ENCODE assay signal across 20 mouse cellular contexts in genomic region chr10:59798371-59798770, GRCm38 (mm10).
DNase-seq lines count a peak whose midpoint lies in the region; ATAC-seq lines count a peak whose summit lies in the region.
"Had no signal": no experiment of that assay in that cellular context is flagged by ENCODE, and none has a peak within 500 bp of the region (broad histone marks: within the 10 kb centered on the region; RNA-seq: fewer than 3 reads in every experiment).

No protein-coding gene starts in this region.

- 0 out of 2 replicates have a peak, but pooled peaks cover 6% of the 10 kb centered on the region for H3K36me3 ChIP-seq in hindbrain, embryonic 10.5 days
- H3K36me3 ChIP-seq in hindbrain, embryonic 11.5 days (ENCODE audit: control insufficient read depth, insufficient read depth, low read length) = no peaks in the 10 kb centered on the region
- H3K36me3 ChIP-seq in kidney, embryonic 16.5 days (ENCODE audit: insufficient read depth, low read length) = 0 out of 2 replicates have a peak, but pooled peaks cover 5% of the 10 kb centered on the region
- H3K36me3 ChIP-seq in liver, embryonic 16.5 days (ENCODE audit: control insufficient read depth, insufficient read depth) = peaks cover 4% of the 10 kb centered on the region; the same call in 1 of the 2 replicates
- H3K36me3 ChIP-seq: forebrain, embryonic 15.5 days had no signal

- no peak overlapping the region for H3K4me2 ChIP-seq in hindbrain, embryonic 11.5 days (replicated peaks; ENCODE audit: low read depth, low read length)
- H3K4me2 ChIP-seq in kidney, embryonic 16.5 days (replicated peaks; ENCODE audit: low read depth, low read length) = no peak overlapping the region
- no peak overlapping the region for H3K4me2 ChIP-seq in liver, embryonic 16.5 days (ENCODE audit: low read depth, low read length)
- H3K4me2 ChIP-seq: embryonic facial prominence, embryonic 15.5 days; forebrain, embryonic 15.5 days had no signal

- H3K9ac ChIP-seq in hindbrain, embryonic 11.5 days (ENCODE audit: low read depth, low read length) = no peak overlapping the region
- no peak overlapping the region for H3K9ac ChIP-seq in kidney, embryonic 16.5 days (replicated peaks; ENCODE audit: low read length)
- H3K9ac ChIP-seq in liver, embryonic 16.5 days (ENCODE audit: low read depth, low read length) = no peak overlapping the region
- H3K9ac ChIP-seq: embryonic facial prominence, embryonic 15.5 days; forebrain, embryonic 15.5 days had no signal

- no peak for DNase-seq in hindbrain, embryonic 10.5 days (ENCODE audit: low spot score)
- no peak for DNase-seq in hindbrain, embryonic 11.5 days (ENCODE audit: low spot score)
- peak; percentile 66 for DNase-seq in kidney, adult 9 months
- no peak for DNase-seq in liver
- DNase-seq: adrenal gland, postnatal 10 days; cerebellum, adult 11 months; cerebellum, adult 8-10 months; cerebellum, postnatal 14 days; embryo, embryonic 11 days; gastrocnemius, postnatal 10 days; heart, adult 18-20 months; heart, postnatal 10 days; heart, postnatal 4 days had no signal

- no peak for ATAC-seq in hindbrain, embryonic 11.5 days (ENCODE audit: low FRiP score)
- ATAC-seq in kidney, embryonic 16.5 days (ENCODE audit: low FRiP score, low TSS enrichment) = no peak
- ATAC-seq in liver, embryonic 16.5 days (ENCODE audit: low read depth) = no peak
- ATAC-seq: forebrain, embryonic 15.5 days had no signal

- WGBS in hindbrain, embryonic 10.5 days = 59% methylated on average over 3 of the region's 3 CpGs
- WGBS in hindbrain, embryonic 11.5 days = 71% methylated on average over 3 of the region's 3 CpGs
- 56% methylated on average over 3 of the region's 3 CpGs for whole genome bisulfite sequencing in kidney, embryonic 16.5 days
- WGBS in liver, embryonic 16.5 days (ENCODE audit: insufficient replicate concordance) = 85% methylated on average over 3 of the region's 3 CpGs

- no peaks in the 10 kb centered on the region for H3K9me3 ChIP-seq in hindbrain, embryonic 10.5 days
- H3K9me3 ChIP-seq in hindbrain, embryonic 11.5 days (ENCODE audit: control insufficient read depth, low read length) = no peaks in the 10 kb centered on the region
- H3K9me3 ChIP-seq in kidney, embryonic 16.5 days (ENCODE audit: low read length) = no peaks in the 10 kb centered on the region
- no peaks in the 10 kb centered on the region for H3K9me3 ChIP-seq in liver, embryonic 16.5 days (replicated peaks; ENCODE audit: control insufficient read depth, low read length)
- H3K9me3 ChIP-seq: embryonic facial prominence, embryonic 15.5 days; forebrain, embryonic 10.5 days; forebrain, embryonic 15.5 days; heart, embryonic 10.5 days had no signal

- H3K27ac ChIP-seq in hindbrain, embryonic 10.5 days = 0 out of 2 replicates have a peak overlapping the region, but pooled peaks have one; percentile 13
- H3K27ac ChIP-seq in hindbrain, embryonic 11.5 days (ENCODE audit: low read depth, low read length) = no peak overlapping the region
- H3K27ac ChIP-seq in kidney, embryonic 16.5 days (ENCODE audit: low read length) = no peak overlapping the region
- peak overlapping the region; percentile 20; the same call in 1 of the 2 replicates for H3K27ac ChIP-seq in liver, embryonic 16.5 days (ENCODE audit: low read length)
- H3K27ac ChIP-seq: embryonic facial prominence, embryonic 15.5 days; forebrain, embryonic 15.5 days; heart, embryonic 10.5 days had no signal

- peaks cover 42% of the 10 kb centered on the region for H3K4me1 ChIP-seq in hindbrain, embryonic 10.5 days (replicated peaks)
- no peaks in the 10 kb centered on the region; the same call in 1 of the 2 replicates for H3K4me1 ChIP-seq in hindbrain, embryonic 11.5 days (replicated peaks; ENCODE audit: control insufficient read depth, insufficient read depth, low read length)
- peaks cover 8% of the 10 kb centered on the region for H3K4me1 ChIP-seq in kidney, embryonic 16.5 days (ENCODE audit: insufficient read depth, low read length)
- peaks cover 48% of the 10 kb centered on the region for H3K4me1 ChIP-seq in liver, embryonic 16.5 days (ENCODE audit: control insufficient read depth, low read depth, low read length)

- no peaks in the 10 kb centered on the region for H3K27me3 ChIP-seq in hindbrain, embryonic 10.5 days (ENCODE audit: insufficient read depth, poor library complexity, severe bottlenecking)
- no peaks in the 10 kb centered on the region for H3K27me3 ChIP-seq in hindbrain, embryonic 11.5 days (ENCODE audit: control insufficient read depth, insufficient read depth, low read length)
- no peaks in the 10 kb centered on the region for H3K27me3 ChIP-seq in kidney, embryonic 16.5 days (ENCODE audit: insufficient read depth, low read length)
- no peaks in the 10 kb centered on the region for H3K27me3 ChIP-seq in liver, embryonic 16.5 days (ENCODE audit: control insufficient read depth, insufficient read depth, low read depth, low read length)
- H3K27me3 ChIP-seq: embryonic facial prominence, embryonic 15.5 days; forebrain, embryonic 15.5 days had no signal

- no peak overlapping the region for H3K4me3 ChIP-seq in hindbrain, embryonic 10.5 days
- no peak overlapping the region for H3K4me3 ChIP-seq in hindbrain, embryonic 11.5 days (ENCODE audit: low read depth, low read length)
- no peak overlapping the region for H3K4me3 ChIP-seq in kidney, embryonic 16.5 days (ENCODE audit: low read length)
- H3K4me3 ChIP-seq in liver, embryonic 16.5 days (ENCODE audit: low read depth, low read length) = no peak overlapping the region
- H3K4me3 ChIP-seq: embryonic facial prominence, embryonic 15.5 days; erythroblast, embryonic 14.5 days; forebrain, embryonic 10.5 days; forebrain, embryonic 15.5 days; heart, embryonic 10.5 days had no signal

Comparison
In these comparisons a context has a peak if more than half of its experiments do, and no peak if none do; other contexts are left out.
1. H3K27ac ChIP-seq: peak in hindbrain, embryonic 10.5 days (single experiment) and liver, embryonic 16.5 days (single experiment); none in hindbrain, embryonic 11.5 days (single experiment) and kidney, embryonic 16.5 days (single experiment).